Mouse (Mus musculus) right cerebral cortex, adult 2 months (tissue): ENCODE measurements around the gene Esyt3.

Experiments
- DNase-seq, 2 experiments: peaks; one replicate each; pipeline ENCODE4 v3.0.0; 2021 to 2022; ENCODE audit warnings: low spot score in 2 of 2

Gene Esyt3

DNA sequence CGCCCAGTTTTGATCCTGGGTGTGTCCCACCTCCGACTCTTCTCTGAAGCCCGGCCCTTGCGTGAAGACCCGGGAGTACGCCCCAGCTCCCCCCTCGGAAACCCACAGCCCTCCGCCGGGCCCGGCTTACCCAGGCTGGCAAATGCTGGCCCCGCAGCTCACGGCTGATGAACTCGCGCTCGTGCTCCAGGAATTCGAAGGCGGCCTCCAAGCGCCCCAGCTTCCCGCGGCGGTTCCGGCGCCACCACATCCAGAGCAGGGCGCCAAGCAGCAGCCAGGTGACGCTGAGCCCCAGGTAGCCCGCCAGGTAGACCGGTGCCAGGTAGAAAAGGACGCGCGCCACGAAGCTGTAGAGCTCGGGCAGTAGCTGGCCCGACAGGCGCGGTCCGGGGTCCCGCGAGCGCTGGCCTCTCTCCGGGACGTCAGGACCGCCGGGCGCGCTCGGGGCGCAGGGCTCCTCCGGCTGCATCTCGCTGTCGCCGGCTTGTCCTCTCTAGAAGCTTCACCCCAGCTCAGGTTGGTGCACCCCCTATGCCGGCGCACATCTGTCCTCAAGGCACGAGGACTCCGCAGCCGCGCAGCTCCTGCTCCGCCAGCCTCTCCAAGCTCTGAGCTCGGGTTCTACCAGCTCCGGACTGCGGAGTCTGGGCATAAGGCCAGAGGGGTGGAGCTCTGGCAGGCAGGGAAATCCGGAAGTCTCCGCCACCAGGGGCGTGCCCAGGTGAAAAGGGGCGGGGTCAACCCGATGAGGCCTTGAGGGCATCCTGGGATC is at the start of gene Esyt3:
Gene Esyt3 (minus strand): TSS at position 637 of the 772 bp plus-strand sequence.
- DNase-seq = no peak

DNA sequence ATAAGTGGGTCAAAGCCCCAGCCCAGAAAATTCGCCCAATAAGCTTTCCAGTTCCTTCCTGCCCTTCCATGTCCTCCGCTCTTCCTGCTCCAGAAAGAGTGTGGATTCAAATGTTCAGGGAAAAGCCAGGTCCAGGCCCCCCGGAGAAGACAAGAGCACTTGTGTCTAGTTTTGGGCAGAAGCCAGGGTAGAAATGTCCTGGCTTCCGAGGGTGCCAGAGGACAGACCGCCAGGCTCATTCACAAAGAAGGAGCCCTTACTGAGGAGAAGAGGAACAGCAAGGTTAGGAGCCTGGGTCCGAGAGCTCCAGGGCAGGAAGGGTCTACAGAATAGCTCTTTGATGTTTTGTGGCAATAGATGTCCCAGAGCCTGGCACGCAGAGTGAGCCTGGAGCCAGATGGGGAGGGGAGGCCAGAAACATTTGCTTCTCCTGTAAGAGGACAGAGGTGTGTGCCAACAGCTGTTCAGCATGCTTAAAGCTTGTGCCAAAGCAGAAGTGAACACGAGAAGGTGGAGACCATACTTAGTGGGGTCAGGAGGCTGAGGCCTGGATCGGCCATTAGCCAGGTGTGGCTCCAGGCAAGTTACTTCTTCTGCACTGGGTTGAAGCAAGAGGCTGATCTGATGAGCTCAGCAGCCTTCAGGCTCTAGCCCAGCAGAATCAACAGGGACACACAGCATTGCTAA is 43.1 kb upstream of the Esyt3 start:
- no peak for DNase-seq

DNA sequence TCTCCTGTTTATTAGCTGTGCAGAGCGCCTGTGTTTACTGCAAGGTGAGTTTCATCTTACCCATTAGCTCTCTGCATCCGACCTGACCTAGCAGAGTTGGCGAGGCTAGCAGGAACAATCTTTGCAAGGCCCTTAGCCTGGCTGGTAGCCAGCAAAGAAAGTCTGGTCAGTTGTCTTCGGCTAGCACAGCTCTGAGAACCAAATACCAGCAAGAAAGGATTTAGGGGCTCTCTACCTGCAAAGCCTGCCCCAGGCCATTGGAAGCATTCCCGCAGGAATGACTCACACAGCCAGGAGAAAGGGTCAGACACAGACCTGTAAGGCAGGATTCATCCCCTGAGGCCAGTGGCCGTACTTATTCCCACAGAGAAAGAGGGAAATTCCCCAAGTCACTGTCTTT is 42.4 kb upstream of the Esyt3 start:
- DNase-seq = no peak

DNA sequence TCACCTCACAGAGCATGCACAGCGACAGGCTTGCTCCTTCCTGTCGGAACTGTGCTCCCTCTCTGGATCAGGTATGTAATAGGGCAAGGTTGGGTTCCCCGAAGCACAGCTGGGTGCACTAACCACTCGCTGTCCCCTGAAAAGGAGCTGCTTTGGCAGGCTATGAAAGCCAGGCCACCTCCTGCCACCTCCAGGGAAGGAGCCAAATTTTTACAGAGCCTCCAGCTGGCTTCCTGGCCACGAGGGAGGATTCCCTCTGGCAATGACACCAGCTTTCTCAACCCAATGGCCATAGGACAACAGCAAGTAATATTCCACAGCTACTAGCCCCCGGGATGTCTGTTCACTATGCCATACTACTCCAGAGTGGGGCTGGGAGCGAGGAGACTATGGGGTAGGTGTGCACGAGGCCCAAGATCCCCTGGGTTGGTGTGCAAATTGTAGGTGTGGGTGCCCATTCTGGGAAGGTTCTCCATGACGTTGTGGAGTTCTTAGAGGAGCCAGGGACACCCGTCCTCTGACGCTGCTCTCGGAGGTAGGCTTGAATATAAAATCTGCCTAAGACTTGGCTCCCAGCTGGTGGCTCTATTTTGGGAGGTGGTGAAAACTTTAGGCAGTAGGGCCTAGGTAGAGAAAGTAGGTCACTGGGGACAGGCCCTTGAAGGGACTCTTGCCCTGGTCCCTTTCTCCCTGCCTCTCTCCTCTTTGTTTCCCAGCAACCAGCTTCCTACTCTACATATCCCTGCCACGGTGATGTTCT is 38.9 kb upstream of the Esyt3 start:
- DNase-seq = no peak

DNA sequence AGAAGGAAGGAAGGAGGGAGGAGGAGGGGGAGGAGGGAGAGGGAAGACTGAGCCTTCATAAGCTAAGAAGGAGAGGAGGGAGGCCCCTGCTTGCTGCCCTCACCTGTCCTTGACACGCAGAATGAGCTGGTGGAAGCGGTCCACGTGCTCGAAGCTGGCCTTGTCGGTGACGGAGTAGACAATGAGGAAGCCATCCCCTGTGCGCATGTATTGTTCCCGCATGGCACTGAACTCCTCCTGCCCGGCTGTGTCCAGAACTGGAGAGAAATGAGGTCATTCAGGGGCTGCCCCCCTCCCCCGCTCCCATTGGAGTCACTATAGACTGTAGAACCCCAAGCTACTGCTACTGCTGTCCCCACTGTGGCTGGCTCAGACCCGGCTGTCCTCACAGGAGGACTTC is 36.0 kb upstream of the Esyt3 start:
- DNase-seq = no peak

DNA sequence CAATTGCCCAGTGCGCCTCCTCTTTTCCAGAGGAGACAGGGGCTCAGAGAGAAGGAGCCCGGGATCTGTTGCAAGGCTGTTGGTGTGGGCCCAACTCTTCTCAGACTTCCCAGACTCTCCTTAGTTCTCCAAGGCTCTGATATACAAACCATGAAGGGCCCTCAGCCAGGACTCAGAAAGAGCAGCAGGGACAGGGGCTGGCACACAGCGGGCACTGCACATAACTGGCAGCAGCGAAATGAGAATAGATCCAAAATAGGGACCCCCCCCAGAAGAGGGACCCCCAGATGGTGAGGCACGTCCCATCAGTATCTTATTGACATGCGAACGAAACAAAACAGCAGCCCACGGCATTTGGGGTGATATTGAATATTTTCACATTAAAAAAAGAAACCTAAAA is 34.8 kb upstream of the Esyt3 start:
- no peak for DNase-seq

DNA sequence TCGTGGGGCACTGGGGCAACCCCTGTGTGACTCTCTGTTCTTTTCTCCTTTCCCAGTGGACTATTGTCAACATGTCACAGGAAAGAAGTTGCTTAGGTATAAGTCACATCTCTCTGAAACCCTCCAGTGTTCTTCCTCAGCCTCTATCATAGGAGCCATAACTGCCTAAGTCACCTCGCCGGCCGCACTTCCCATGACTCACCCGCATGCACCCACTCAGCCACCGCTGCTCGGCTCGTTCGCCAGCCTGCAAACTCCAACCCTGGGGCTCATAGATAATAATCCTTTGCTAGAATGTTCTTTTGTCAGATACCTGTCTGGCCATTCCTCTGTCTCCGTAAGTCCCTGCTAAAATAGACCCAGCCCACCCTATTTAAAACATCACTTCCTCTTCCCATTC is 33.2 kb upstream of the Esyt3 start:
- no peak for DNase-seq

DNA sequence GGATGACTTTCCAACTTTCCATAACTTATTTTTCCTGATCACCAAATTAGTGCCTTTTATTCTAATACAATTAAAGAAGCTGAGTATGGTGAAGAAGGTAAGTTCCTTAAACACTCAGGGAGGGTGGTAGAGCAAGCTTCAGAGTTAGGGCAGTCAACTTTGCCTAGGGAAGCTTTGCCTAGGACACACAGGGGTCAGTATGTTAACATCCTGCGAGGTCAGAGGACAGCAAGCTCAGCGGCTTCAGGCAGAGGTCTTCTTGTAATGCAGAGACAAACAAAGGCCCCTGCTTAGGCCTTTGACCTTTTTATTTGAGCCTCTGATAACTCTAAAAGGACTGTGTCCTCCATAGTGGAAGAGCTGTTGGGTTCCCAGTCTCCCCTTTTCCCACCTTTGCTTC is 32.4 kb upstream of the Esyt3 start:
- DNase-seq = no peak

DNA sequence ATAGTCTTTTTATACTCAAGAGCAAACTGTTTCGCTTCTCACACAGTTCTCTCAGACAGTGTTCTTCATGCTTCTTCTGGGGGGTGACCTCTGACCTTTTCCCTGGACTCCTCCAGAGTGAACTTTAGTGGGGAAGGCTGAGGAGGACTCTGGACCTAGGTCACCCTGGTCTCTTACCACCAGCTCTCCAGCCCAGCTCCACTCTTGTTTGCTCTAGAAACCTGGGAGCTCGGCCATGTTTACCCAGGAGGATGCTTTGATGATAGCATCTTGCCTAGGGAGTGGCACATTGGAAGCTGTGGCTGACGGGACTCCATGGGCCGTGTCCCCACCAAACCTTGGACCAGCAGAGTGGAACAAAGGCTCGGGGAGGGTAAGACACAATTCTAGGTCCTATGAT is 31.8 kb upstream of the Esyt3 start:
- DNase-seq = no peak

DNA sequence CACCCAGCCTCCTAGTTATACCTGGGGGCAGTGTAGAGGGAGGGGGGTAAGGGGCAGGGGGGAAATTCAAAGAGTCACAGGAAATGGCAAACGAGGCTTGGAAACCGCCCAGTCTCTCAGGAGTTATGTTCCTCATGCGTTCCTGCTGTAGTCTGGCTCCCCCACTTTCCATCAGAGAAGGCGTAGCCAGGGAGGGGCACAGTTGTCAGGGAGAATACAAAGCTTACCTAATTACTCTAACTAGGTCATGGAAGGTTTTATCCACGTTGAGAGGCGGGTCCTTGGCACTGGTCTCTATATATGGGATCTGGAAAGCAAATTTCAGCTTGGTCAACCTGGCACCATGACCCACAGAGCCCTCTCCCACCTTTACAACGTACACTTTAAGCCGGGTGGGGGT is 31.1 kb upstream of the Esyt3 start:
- no peak for DNase-seq

DNA sequence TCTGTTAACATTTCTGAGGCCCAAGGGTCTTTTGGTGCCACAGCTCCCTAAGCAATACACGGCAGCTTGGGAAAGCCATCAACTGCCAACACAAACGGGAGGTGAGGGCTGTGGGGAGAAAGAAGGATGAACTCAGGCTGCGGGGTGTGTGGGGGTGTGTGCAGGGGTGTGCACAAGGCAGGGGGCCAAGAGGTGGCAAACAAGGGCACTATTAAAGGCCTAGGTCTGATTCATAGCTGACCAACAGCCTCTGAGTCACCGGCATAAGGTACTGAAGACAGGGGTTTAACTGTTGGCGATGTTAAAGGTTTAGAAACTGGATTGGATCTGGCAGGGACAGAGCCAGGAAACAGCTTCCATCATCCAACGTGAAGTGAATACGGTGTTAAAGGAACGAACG is 30.5 kb upstream of the Esyt3 start:
- DNase-seq = no peak

DNA sequence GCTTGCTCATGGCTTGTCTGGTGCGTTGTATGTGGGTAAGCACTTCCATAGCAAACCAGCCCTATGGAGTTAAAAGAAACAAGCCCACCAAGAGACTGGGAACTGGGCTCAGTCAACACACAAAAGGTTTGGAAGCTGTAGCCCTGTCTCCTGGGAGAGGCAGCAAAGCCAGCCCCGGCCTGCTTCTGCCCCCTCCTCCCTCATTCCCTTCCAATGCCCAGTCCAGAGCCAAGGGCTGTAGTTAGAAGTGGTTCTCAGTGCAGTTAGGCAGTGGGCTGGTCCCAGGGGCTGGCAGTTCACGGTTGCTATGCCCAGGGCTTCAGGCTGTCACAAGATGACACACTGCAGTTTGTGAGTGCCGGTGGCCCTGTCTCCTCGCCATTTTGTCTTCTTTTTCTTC is 29.7 kb upstream of the Esyt3 start:
- no peak for DNase-seq

DNA sequence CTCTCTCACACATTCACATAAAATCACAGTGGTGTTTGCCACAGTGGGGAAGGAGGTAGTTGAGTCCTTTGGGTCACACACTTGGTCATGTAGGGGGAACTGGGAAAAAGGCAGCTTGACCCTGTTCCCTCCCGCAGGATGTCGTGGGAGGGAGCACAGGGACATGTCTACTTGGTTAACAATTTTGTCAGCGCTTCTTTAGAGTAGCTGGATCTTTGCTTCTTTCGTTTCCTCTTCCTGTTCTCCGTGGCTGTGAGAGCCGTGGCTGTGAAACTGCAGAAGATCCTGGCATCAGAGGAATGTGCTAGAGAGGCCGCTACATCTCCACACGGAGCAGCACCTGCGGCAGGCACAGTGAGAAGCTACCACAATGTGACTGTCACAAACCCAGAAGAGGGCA is 24.2 kb upstream of the Esyt3 start:
- DNase-seq = no peak

DNA sequence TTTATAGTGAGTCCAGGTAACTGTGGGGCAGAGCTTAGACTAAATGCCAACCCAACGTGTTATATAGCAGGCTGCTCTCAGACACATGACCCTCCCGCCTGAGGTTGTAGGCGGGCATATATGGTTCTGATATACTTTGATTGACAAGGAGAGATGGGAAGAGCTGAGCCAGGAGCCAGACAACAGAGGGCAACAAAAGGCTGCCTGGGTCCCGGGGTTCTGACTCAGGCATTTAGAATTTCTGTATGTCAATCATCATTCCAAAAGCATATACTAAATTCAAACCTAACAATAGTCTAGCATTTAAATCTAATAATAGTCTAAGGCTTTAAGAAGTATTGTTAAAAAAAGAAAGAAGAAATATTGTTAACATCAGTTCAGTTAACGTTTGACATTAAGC is 20.8 kb upstream of the Esyt3 start:
- no peak for DNase-seq

DNA sequence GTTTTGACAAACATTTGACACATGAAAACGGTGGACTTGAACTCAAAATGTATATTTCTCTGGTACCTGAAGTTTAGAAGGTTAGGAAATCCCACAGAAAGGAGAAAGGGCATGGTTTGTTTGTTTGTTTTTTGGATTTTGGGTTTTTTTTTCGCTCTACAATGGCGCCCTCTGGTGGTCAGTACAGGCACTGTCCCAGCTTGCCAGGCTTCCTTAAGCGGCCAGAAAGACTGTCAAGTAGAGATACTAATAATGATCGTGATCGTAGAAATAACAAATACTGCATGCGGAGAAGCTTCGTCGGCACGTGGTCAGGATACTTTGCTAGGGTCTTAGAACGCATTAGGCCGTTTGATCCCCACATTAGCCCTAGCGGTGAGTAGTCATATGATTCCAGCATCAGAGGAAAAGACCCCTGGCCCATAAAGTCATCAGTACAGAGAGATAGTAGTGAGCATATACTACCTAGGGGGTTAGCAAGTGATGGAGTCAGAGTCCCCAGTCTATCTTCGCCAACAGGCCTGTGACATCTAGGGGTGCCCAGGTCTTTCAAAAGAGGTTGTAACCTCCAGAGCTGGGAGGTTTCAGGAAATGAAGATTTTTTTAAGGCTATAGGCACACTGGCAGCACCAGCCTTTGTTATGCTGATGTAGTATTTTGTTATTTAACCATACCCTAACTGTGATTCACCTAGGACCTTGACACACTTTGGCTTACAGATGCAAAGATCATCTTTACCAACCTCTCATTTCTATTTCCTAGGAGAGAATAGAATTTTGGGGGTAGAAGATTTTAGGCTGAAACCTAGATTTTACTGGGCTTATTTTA is 18.4 kb upstream of the Esyt3 start:
- DNase-seq = peak; percentile 74 to 79

DNA sequence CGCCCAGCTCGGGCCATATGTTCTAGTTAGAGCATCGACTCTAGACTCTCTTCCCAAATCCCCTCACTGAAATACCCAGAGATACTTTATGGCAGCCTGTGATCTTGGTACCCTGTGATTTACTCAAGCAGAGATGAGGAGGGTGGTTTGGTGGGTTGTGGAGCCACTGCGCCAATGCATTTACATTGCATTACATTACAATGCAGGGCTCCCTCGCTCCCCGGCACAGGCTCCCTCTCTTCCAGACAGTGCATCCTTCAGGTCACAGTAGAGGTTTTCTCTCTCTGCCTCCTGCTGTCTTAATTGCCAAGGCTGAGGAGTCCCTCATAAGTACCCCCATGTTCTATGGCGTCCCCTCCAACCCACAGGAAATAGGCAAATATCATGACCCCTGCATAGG is 10.1 kb upstream of the Esyt3 start:
- no peak for DNase-seq

DNA sequence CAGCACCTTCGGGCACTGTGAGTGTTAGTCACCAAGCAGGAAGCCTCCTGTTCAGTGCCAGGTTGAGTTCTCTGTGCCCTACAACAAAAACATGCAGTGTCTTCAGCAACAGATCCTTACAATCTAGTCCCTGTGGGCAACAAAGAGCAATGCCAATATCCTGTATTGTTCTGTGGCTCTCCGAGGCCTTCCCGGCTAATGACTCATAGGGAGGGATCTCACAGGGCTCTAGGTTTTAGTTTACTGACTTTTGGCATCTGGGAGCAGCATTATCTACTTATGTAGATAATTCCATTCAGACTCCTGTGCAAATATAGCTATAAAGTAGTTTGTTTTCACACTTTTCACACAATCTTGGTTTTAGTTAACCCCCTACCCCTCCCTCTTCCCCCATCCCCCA is 7.5 kb upstream of the Esyt3 start:
- no peak for DNase-seq

DNA sequence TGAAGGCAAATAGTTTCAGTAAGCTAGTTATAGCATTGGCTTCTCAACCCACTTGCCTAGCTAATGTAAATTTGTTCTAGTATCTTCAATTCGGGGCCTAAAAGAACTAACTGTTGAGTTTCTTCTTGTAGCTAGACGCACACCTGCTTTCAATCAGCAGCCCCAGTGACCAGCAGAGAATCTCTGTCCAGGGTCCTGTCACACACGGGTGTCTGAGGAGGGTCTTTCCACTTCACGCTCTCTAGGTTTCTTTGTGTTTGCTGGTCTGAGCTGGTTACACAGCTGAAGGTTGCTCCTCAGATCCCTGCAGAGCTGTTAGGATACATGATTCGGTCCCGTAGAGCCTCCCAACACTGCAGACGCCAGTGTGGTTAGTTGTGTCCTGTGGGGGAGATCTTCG is 4.7 kb upstream of the Esyt3 start:
- no peak for DNase-seq

DNA sequence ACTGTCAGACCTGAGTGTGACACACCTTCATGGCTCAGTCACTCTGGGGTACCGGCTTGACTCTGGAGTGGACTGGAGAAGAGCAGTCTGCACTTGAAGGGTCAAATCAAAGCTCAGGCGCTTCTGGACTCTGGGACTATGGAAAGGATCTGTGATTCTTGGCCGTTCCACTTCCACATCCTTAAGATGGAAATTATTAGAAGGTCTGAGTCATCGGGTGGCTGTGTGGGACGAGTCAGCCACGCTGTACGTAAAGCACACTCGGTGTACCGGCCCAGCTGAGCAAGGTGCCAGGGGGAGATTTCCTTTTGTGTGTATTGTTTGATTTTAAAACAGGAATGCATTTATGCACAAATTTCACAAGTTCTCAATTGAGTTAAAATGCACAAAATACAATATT is 3.6 kb upstream of the Esyt3 start:
- DNase-seq = no peak

DNA sequence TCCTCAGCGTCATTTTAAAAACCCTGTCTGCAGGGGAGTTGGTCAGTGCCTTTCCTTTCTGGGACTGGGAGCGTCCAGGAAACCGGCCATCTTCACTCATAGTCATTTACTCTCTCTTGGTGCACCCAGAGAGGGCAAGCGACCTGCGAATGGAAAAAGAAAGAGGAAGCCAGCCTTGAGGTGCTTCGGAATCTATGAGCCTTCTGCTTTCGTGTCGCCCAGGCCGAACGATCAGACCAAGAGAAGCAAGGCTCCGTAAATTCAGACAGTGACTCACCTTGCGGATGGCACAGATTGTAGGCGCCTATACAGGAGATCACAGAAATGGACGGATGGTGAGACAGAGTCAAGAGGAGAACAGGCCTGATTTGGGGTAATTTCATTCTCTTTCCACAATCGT is 655 bp upstream of the Esyt3 start:
- no peak for DNase-seq

DNA sequence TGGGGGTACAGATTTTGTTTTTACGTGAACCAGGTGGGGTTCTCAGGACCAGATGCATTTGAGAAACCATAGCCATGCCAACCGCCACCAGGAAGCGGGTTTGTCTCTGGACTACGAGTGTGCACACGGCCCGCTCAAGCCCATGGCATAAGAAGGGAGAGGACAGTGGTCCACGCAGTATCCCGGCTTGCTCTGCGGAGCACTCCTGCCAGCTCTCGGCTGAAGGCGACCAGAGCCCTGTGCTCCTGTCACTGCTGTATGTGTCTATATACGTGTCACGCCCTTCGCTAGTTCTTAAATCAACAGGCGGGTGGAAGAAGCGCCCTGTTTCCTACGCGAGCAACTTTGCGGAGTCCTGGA is 816 bp downstream of the Esyt3 start:
- no peak for DNase-seq

DNA sequence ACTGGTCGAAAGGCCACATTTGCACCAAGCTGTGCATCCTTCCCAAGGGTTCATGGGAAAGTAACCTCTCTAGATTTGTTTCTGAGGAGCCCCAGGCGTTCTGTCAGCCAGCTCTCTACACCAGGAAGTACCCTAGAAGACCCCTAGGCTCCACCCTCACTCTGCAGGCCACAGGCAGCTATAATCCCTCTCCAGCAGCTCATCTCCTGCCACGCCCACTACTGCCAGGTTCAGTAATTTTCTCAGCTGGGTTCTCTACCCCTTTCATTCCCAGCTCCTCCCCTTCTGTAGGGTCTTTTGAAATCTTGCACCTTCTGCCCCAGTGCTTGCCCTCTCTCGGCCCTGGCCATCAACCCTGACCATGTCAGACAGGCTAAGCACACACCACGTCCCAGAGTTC is 2.4 kb downstream of the Esyt3 start:
- DNase-seq = no peak
